Mouse (Mus musculus): ENCODE data around the gene Kif1a.
A peak's percentile ranks its signal among the peaks of the same experiment; 100 is the strongest.
"Not testable (repeated sequence)": the region's sequence is repeated elsewhere in the genome, so short reads cannot be mapped to it uniquely, and the experiment has no call there.

The Kif1a gene

DNA sequence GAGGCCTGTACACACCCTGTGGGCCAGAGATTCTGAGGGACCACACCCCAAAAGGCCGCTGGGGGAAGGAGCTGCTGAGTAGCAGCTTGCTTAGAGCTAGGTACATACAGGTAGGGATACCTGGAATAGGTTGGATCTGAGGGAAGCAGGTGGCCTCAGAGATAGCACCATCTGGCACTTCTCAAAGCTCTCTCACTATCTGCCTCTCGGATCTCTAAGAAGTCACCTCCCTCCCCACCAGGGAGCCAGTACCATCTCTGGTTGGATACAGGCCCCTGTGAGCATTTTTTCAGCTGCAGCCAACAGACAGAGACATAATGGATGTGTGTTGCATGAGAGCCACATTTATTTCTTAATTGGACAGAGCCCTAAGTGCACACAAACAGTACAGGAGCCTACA is 86.6 kb downstream of the Kif1a start:
- DNase-seq = no peak

- DNase-seq = peak; percentile 8 to 23
Observed at GRCm38 (mm10) chr1:93014460-93014859, 87.3 kb downstream of the Kif1a start.

DNA sequence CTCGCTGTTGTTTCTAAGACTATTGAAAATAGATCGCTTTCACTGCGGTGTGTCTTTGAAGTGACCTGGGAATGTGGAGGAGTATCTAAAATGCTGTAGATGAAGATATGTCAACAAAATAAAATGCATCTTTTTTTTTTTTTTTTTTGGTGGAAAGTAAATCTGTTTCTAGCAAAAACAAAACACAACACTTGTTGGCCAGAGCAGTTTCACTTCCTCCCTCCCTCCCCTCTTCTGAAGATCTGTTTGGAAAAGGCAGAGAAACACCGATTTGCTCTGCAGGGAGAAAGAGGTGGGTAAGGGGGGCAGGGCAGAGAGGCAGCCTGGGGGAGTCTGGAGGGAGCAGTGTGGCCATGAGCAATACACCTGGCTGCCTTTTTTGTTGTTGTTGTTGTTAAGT is 88.4 kb downstream of the Kif1a start:
- DNase-seq = no peak

- no peak for DNase-seq
Observed at GRCm38 (mm10) chr1:93012103-93012585, 89.6 kb downstream of the Kif1a start.

DNA sequence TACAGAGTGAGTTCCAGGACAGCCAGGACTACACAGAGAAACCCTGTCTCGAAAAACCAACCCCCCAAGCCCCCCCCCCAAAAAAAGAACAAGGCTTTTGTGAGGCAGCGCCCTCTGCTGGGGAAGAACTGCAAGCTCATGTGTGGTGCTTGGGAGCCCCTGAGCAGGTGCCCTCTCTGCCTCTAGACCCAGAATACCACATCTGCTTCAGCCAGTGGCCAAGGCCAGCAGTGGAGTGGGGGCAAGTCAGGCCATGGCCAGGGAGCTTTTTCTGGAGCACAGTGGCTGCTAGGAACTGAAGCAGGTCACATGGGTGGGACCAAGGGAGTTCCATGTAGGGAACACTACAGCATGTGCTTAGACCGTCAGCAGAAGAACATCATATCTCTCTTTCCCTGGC is 91.0 kb downstream of the Kif1a start:
- no peak for DNase-seq

DNA sequence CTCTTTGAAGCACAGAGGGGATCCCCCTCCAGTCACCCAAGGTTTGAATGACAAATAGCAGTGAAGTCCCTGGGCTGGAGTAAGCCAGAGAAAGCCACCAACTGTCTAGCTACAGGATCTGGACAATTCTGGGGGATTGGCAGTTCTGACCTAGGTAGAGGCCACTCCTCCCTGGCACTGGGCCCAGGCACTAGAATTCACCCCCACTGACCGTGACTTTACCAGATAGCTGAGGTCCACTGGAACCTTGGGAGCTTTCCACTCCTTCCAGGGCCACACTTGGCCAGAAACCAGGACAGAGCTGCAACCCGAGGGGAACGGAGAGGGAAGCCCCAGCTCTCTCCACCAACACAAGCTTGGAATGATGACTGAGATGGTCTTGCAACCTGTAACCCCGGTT is 92.6 kb downstream of the Kif1a start:
- no peak for DNase-seq

- DNase-seq = no peak
Observed at GRCm38 (mm10) chr1:93006061-93006460, 95.7 kb downstream of the Kif1a start, which contains the start of gene Aqp12. Gene Aqp12, plus strand, starts transcription at chr1:93006334.

- no peak for DNase-seq
Observed at GRCm38 (mm10) chr1:92992880-92993279, 108.9 kb downstream of the Kif1a start.

- no peak for DNase-seq
Observed at GRCm38 (mm10) chr1:92992214-92992855, 109.4 kb downstream of the Kif1a start.

- DNase-seq = no peak
Observed at GRCm38 (mm10) chr1:92989891-92990290, 111.9 kb downstream of the Kif1a start.

GRCm38 (mm10) chr1:92988894-92989293 is 112.9 kb downstream of the Kif1a start:
- no peak for DNase-seq

GRCm38 (mm10) chr1:92984999-92985398 is 116.8 kb downstream of the Kif1a start:
- no peak for DNase-seq

DNA sequence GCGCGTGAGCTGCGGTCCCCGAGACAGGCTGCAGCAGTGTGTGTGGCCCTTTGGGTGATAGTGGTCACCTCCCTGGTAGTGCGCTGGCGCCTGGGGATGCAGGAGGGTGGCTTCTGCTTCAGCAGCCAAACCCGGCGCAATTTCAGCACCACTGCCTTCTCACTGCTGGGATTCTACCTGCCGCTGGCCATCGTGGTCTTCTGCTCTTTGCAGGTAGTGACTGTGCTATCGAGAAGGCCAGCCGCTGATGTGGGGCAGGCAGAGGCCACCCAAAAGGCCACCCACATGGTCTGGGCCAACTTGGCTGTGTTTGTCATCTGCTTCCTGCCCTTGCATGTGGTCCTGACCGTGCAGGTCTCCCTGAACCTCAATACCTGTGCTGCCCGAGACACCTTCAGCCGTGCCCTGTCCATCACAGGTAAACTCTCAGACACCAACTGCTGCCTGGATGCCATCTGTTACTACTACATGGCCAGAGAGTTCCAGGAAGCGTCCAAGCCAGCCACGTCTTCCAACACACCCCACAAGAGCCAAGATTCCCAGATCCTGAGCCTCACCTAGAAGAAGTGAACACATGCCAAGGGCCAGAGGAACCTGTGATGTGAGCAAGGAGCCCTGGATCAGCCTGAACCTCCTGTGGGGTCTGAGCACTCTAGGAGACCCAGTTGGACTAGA is 118.7 kb downstream of the Kif1a start:
- DNase-seq = no peak

DNA sequence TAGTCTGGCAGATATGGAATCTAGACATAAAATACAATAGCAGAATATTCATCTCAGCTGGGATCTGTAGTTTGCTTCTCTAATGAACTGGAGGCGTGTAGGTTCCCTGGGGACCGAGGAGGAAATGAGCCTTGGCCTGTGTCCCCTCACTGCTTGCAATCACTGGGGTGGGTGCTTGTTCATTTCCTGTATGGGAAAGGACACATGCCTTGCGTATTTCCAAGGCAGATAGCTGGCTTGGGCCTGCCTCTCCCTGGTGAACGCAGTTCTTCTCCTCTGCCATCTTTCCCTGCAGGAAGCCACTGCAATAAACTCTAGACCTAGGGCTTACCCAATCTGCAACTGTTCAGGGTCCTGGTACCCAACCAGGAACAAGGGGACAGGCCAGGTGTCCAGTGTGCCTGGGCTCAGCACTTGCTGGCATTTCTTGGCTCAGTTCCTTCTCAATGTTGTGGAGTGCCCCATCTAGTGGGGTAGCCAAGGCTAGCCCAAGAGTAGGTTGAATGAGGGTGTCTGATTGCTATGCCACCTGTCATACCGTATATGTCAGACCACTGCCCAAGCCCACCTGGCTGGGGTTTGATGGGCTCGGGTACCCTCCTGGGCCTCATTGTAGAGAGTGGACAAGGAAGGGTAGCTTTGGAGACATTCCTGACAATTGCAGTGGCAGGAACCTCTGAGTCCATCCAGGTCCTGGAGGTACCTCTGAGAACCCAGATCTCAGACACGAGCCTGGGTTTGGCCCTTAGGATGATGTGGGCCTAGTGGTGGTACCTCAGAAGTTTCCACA is 120.5 kb downstream of the Kif1a start:
- DNase-seq = no peak

- no peak for DNase-seq
Observed at GRCm38 (mm10) chr1:92979073-92979602, 122.6 kb downstream of the Kif1a start.

DNA sequence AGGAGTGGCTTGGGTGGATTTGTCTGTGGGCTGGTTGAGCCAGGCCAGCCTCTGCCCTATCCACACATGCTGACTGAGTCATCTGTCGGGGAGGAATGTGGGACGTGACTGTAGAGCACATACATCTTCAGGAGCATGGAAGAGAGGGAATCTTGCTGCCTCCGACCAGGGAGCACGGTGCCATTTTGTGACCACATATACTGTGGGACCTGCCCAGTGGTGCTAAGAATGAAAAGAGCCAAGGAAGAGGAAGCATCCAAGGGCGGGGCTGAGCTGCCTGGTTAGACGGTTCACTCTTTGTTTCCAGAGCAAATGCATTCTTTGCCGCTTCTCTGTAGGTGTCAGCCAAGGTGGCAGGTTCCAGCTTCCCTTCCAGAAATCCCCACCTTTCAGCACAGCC is 123.1 kb downstream of the Kif1a start:
- DNase-seq = no peak

DNA sequence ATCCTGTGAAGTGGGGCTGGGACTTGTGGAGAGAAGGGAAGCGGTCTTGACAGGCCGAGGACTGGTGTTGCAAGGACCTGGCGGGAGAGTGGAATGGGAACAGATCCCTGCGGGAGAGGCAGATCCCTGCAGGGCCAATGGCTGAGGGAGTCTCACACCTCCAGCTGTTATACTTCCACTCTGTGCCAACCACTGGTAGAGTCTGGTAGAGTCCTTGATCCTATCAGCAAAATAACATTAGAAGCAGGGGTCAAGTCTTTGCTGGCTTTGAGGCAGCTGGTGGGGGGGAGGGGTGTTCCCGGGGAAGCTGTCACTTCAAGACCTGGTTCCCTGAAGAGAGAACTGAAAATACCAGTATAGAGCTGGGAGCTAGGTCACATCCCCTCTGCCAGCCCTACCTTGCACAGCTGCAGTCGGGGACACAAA is 125.6 kb downstream of the Kif1a start:
- no peak for DNase-seq

- DNase-seq = no peak
Observed at GRCm38 (mm10) chr1:92972854-92973253, 128.9 kb downstream of the Kif1a start.

DNA sequence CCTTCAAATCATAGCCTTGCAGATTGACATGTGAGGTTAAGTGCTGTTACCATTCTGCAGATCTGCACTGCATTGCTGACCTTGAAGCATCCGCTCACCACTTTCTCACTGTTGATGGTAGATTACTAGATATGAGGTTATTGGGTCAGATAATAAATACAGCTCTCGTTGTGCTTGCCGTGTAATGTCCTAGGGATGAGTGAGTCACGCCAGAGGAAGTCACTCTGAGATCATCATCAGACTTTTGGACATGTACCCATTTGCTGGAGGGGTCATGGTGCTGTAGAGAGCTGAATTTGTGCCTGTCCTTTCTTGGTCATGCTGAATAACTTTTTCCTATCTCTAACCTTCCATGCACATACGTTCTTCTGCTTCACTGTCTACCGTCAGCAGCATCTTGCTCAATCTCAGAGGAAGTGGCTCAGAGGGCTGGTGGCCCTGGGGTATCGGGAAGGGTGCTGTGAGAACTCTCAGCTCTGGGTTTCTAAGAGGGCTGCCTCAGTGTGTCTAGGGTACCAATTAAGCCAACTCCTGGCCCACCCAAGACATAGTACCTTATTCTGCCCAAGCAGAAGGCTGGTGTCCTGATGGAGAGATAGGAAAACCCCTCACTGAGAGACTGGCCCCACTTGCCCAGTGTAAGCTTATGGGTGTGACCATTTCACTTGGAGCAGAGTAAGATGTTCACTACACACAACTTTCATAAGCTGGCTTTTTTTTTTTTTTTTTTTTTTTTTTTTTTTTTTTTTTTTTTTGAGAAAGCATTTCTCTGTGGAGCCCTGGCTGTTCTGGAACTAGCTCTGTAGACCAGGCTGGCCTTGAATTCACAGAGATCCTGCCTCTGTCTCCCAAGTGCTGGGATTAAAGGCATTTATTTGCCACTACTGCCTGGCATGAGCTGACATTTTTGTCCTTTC is 129.6 kb downstream of the Kif1a start:
- DNase-seq = no peak

DNA sequence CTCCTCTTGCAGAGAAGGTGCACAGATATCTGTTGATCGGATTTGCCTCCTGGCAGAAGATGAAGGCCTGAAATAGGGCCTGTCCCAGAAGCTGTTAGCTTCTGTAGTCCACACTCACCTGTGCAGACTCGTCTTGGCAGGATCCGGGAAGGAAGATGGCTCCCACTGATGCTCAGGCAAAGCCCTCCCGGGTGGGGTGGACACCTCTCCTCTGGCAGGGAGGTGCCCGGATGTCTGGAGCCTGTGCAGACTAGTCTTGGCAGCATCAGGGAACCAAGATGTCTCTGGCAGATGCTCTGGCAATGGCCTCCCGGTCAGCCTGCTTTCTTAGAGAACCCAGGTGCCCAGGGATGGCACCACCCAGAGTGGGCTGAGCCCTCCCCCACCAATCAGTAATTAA is 131.0 kb downstream of the Kif1a start:
- not testable (repeated sequence) for DNase-seq

Data from thymus, adult 18-20 months (tissue).